Mouse (Mus musculus): ENCODE results near the gene Errfi1.
"Not testable (repeated sequence)": the region's sequence is repeated elsewhere in the genome, so short reads cannot be mapped to it uniquely, and the experiment has no call there.

Gene Errfi1

GRCm38 (mm10) chr4:150880364-150880763 lies 26.6 kb downstream of the Errfi1 start:
- DNase-seq (ENCODE audit: extremely low spot score): no peak

- DNase-seq (ENCODE audit: extremely low spot score): no peak
Measured at GRCm38 (mm10) chr4:150882632-150883031, 28.9 kb downstream of the Errfi1 start.

- no peak for DNase-seq (ENCODE audit: extremely low spot score)
Measured at GRCm38 (mm10) chr4:150887903-150888302, 34.2 kb downstream of the Errfi1 start.

- no peak for DNase-seq (ENCODE audit: extremely low spot score)
Measured at GRCm38 (mm10) chr4:150888492-150888891, 34.8 kb downstream of the Errfi1 start.

GRCm38 (mm10) chr4:150889273-150889954 lies 35.7 kb downstream of the Errfi1 start:
- DNase-seq (ENCODE audit: extremely low spot score): no peak

- DNase-seq (ENCODE audit: extremely low spot score): no peak
Measured at GRCm38 (mm10) chr4:150889955-150890315, 36.2 kb downstream of the Errfi1 start.

GRCm38 (mm10) chr4:150891308-150891707 lies 37.6 kb downstream of the Errfi1 start:
- no peak for DNase-seq (ENCODE audit: extremely low spot score)

- no peak for DNase-seq (ENCODE audit: extremely low spot score)
Measured at GRCm38 (mm10) chr4:150894718-150895501, 41.2 kb downstream of the Errfi1 start.

- no peak for DNase-seq (ENCODE audit: extremely low spot score)
Measured at GRCm38 (mm10) chr4:150896896-150897624, 43.3 kb downstream of the Errfi1 start.

- DNase-seq (ENCODE audit: extremely low spot score): peak; percentile 72
Measured at GRCm38 (mm10) chr4:150898716-150899365, 45.1 kb downstream of the Errfi1 start.

GRCm38 (mm10) chr4:150900486-150900885 lies 46.8 kb downstream of the Errfi1 start:
- no peak for DNase-seq (ENCODE audit: extremely low spot score)

- peak; percentile 78 for DNase-seq (ENCODE audit: extremely low spot score)
Measured at GRCm38 (mm10) chr4:150901651-150902050, 47.9 kb downstream of the Errfi1 start.

GRCm38 (mm10) chr4:150902062-150902461 lies 48.3 kb downstream of the Errfi1 start:
- no peak for DNase-seq (ENCODE audit: extremely low spot score)

- no peak for DNase-seq (ENCODE audit: extremely low spot score)
Measured at GRCm38 (mm10) chr4:150903091-150903742, 49.5 kb downstream of the Errfi1 start.

- DNase-seq (ENCODE audit: extremely low spot score): no peak
Measured at GRCm38 (mm10) chr4:150907099-150907498, 53.4 kb downstream of the Errfi1 start.

GRCm38 (mm10) chr4:150908512-150908911 lies 54.8 kb downstream of the Errfi1 start:
- DNase-seq (ENCODE audit: extremely low spot score): not testable (repeated sequence)

- peak; percentile 100 for DNase-seq (ENCODE audit: extremely low spot score)
Measured at GRCm38 (mm10) chr4:150909451-150910156, 55.9 kb downstream of the Errfi1 start.

GRCm38 (mm10) chr4:150910164-150910951 lies 56.6 kb downstream of the Errfi1 start:
- no peak for DNase-seq (ENCODE audit: extremely low spot score)

GRCm38 (mm10) chr4:150913743-150914142 lies 60.0 kb downstream of the Errfi1 start:
- DNase-seq (ENCODE audit: extremely low spot score): no peak

- DNase-seq (ENCODE audit: extremely low spot score): peak; percentile 93
Measured at GRCm38 (mm10) chr4:150914290-150914733, 60.6 kb downstream of the Errfi1 start, which contains the start of the genes Park7 and Tnfrsf9. Gene Park7 (minus strand): TSS chr4:150914437. Gene Tnfrsf9 (plus strand): TSS chr4:150914562.
